Mouse (Mus musculus): Measurements from ENCODE around the gene Phf19. TPM values are rescaled to one million over a fixed set of nuclear protein-coding genes. Genes with fewer than 3 reads are reported as not detected.

Gene Phf19
- total and polyA plus RNA-seq, 3 experiments = 10.2 to 26.2 TPM; not detected in 1

DNA sequence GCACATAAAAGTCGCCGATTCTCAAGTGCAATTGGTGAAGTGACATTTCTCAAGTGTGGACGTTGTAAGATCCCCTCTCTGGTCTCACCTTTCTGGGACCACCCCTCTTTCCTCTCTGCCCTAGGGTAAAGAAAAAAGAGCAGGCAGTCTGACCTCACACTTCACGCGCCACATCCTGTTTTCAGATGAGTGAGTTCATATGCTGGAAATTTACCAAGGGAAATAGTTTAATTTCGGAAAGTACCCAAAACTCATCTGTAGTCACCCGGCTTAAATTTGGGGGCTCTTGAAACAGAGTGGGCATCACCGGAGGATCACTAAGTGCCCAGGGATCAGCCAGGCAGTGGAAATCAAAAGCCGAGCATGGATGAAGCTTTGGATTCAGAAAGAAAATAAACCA is 49.1 kb upstream of the Phf19 start:
- H3K9me3 ChIP-seq (replicated peaks; ENCODE audit: insufficient read depth, low read length) = no peaks in the 10 kb centered on the region
- H3K4me1 ChIP-seq (ENCODE audit: control insufficient read depth in 1 of 2, insufficient read depth in 2 of 2, low read length in 2 of 2) = peaks cover 0 to 22% of the 10 kb centered on the region in 2 experiments; a peak in 2 of 4 replicates
- H3K27ac ChIP-seq (ENCODE audit: control insufficient read depth, low read depth, low read length) = peak overlapping the region; percentile 37; the same call in 1 of the 2 replicates
- TF ChIP-seq ELF1 (IDR thresholded peaks at IDR 0.05; ENCODE audit: low read depth, low read length) = no peak
- no peak for TF ChIP-seq EP300 (IDR thresholded peaks at IDR 0.05; ENCODE audit: low read depth in 1 of 2, low read length in 2 of 2)
- no peak for TF ChIP-seq E2F4 (IDR thresholded peaks at IDR 0.05; ENCODE audit: borderline replicate concordance, low read depth, low read length)
- TF ChIP-seq TAL1 (IDR thresholded peaks at IDR 0.05; ENCODE audit: low read length) = no peak
- TF ChIP-seq HCFC1 (IDR thresholded peaks at IDR 0.05; ENCODE audit: low read depth, low read length) = no peak
- no peak for TF ChIP-seq ZC3H11A (IDR thresholded peaks at IDR 0.05; ENCODE audit: low read depth, low read length)
- no peak for TF ChIP-seq ZNF384 (IDR thresholded peaks at IDR 0.05; ENCODE audit: low read depth, low read length)
- no peak for TF ChIP-seq ZKSCAN1 (IDR thresholded peaks at IDR 0.05; ENCODE audit: low read depth, low read length)
- no peak for TF ChIP-seq UBTF (IDR thresholded peaks at IDR 0.05; ENCODE audit: borderline replicate concordance, insufficient read depth, low read depth, low read length)
- TF ChIP-seq POLR2A (IDR thresholded peaks at IDR 0.05; ENCODE audit: control insufficient read depth in 1 of 2, insufficient read depth in 1 of 2, low read depth in 1 of 2, low read length in 2 of 2, poor library complexity in 1 of 2) = no peak
- TF ChIP-seq GATA1 (IDR thresholded peaks at IDR 0.05; ENCODE audit: low read depth, low read length) = no peak
- TF ChIP-seq NELFE (IDR thresholded peaks at IDR 0.05; ENCODE audit: low read depth, low read length) = no peak
- no peak for TF ChIP-seq MAZ (IDR thresholded peaks at IDR 0.05; ENCODE audit: low read depth, low read length)
- TF ChIP-seq BHLHE40 (IDR thresholded peaks at IDR 0.05; ENCODE audit: borderline replicate concordance, low read depth, low read length) = no peak
- TF ChIP-seq POLR2AphosphoS5 (IDR thresholded peaks at IDR 0.05; ENCODE audit: borderline replicate concordance, low read depth, low read length) = no peak
- TF ChIP-seq NRF1 (IDR thresholded peaks at IDR 0.05; ENCODE audit: insufficient read depth, low read depth, low read length, poor library complexity, severe bottlenecking) = no peak
- no peak for TF ChIP-seq SMC3 (IDR thresholded peaks at IDR 0.05; ENCODE audit: low read depth, low read length)
- DNase-seq (ENCODE audit: low read depth, low spot score) = no peak
- peaks cover 0 to 13% of the 10 kb centered on the region in 2 experiments; a peak in 2 of 4 replicates for H3K36me3 ChIP-seq (ENCODE audit: control insufficient read depth in 1 of 2, insufficient read depth in 2 of 2, low read length in 2 of 2)
- no peak overlapping the region for H3K4me3 ChIP-seq (ENCODE audit: control insufficient read depth in 1 of 2, insufficient read depth in 1 of 2, low read depth in 2 of 2, low read length in 2 of 2)
- peaks cover 0 to 2% of the 10 kb centered on the region in 2 experiments; a peak in 3 of 4 replicates for H3K27me3 ChIP-seq (ENCODE audit: control insufficient read depth in 1 of 2, insufficient read depth in 2 of 2, low read length in 2 of 2)
- H3K79me2 ChIP-seq (ENCODE audit: control insufficient read depth, insufficient read depth, low read length, poor library complexity) = no peaks in the 10 kb centered on the region
- H3K9ac ChIP-seq (ENCODE audit: control insufficient read depth, low read depth, low read length, poor library complexity, severe bottlenecking) = peak overlapping the region; percentile 37; the same call in 1 of the 2 replicates

DNA sequence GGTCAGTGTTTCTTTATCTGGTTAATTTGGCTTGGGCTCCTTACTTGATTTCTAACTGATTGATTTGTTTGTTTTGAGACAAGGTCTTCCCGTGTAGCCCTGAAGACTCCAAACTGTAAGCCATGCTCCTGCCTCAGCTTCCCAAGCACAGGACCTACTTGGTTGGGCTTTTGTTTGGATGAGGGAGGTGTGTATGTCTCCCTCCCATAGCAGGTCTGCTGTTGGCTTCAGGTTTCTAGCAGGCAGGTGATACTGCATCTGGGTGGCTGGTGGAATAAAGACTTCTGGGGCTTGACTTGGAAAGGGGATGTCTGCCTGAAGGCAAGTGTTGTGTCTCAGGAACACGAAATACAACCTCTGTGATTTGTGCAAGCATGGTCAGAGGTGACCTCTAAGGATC is 48.4 kb upstream of the Phf19 start:
- H3K9ac ChIP-seq (ENCODE audit: control insufficient read depth, low read depth, low read length, poor library complexity, severe bottlenecking) = no peak overlapping the region
- H3K9me3 ChIP-seq (replicated peaks; ENCODE audit: insufficient read depth, low read length) = no peaks in the 10 kb centered on the region
- TF ChIP-seq TBP (IDR thresholded peaks at IDR 0.05; ENCODE audit: low read depth, low read length) = no peak
- TF ChIP-seq NELFE (IDR thresholded peaks at IDR 0.05; ENCODE audit: low read depth, low read length) = no peak
- no peak for TF ChIP-seq MYC (IDR thresholded peaks at IDR 0.05; ENCODE audit: low read depth, low read length)
- TF ChIP-seq TCF12 (IDR thresholded peaks at IDR 0.05; ENCODE audit: low read depth, low read length) = no peak
- no peak for TF ChIP-seq ZC3H11A (IDR thresholded peaks at IDR 0.05; ENCODE audit: low read depth, low read length)
- TF ChIP-seq CTCF (IDR thresholded peaks at IDR 0.05 in 2 of 3, conservative IDR thresholded peaks at IDR 0.05 in 1 of 3; ENCODE audit: control insufficient read depth in 1 of 3, insufficient read depth in 1 of 3, low read depth in 2 of 3, low read length in 3 of 3, poor library complexity in 1 of 3, severe bottlenecking in 1 of 3) = no peak
- no peak for TF ChIP-seq JUND (IDR thresholded peaks at IDR 0.05; ENCODE audit: low read depth, low read length)
- no peak for TF ChIP-seq MYB (IDR thresholded peaks at IDR 0.05; ENCODE audit: low read depth, low read length)
- no peak for TF ChIP-seq MEF2A (IDR thresholded peaks at IDR 0.05; ENCODE audit: extremely low read depth, insufficient replicate concordance, low read depth, low read length, poor library complexity, severe bottlenecking)
- TF ChIP-seq RCOR1 (IDR thresholded peaks at IDR 0.05; ENCODE audit: low read depth, low read length) = no peak
- peaks cover 0 to 13% of the 10 kb centered on the region in 2 experiments; a peak in 2 of 4 replicates for H3K36me3 ChIP-seq (ENCODE audit: control insufficient read depth in 1 of 2, insufficient read depth in 2 of 2, low read length in 2 of 2)
- peaks cover 0 to 24% of the 10 kb centered on the region in 2 experiments; a peak in 2 of 4 replicates for H3K4me1 ChIP-seq (ENCODE audit: control insufficient read depth in 1 of 2, insufficient read depth in 2 of 2, low read length in 2 of 2)
- H3K4me3 ChIP-seq (ENCODE audit: control insufficient read depth in 1 of 2, insufficient read depth in 1 of 2, low read depth in 2 of 2, low read length in 2 of 2) = no peak overlapping the region
- H3K79me2 ChIP-seq (ENCODE audit: control insufficient read depth, insufficient read depth, low read length, poor library complexity) = no peaks in the 10 kb centered on the region
- no peak overlapping the region for H3K27ac ChIP-seq (ENCODE audit: control insufficient read depth, low read depth, low read length)
- no peak for DNase-seq (ENCODE audit: low read depth, low spot score)
- H3K27me3 ChIP-seq (ENCODE audit: control insufficient read depth in 1 of 2, insufficient read depth in 2 of 2, low read length in 2 of 2) = peaks cover 0 to 2% of the 10 kb centered on the region in 2 experiments; a peak in 3 of 4 replicates

Measured in MEL (cell line).